18 mouse cellular contexts compared by ENCODE assay signal in genomic region chr12:100445271-100445670, GRCm38 (mm10).
A peak's percentile ranks its signal among the peaks of the same experiment; 100 is the strongest.
DNase-seq lines count a peak whose midpoint lies in the region; ATAC-seq and TF ChIP-seq lines count a peak whose summit lies in the region.
"Had no signal": no experiment of that assay in that cellular context is flagged by ENCODE, and none has a peak within 500 bp of the region (broad histone marks: within the 10 kb centered on the region; RNA-seq: fewer than 3 reads in every experiment).

No protein-coding gene starts in this region.

- peaks cover 37% of the 10 kb centered on the region for H3K36me3 ChIP-seq in heart, embryonic 13.5 days
- no peaks in the 10 kb centered on the region for H3K36me3 ChIP-seq in heart, embryonic 11.5 days (ENCODE audit: control insufficient read depth, insufficient read depth, low read length)
- no peaks in the 10 kb centered on the region for H3K36me3 ChIP-seq in spleen, adult 2 months (ENCODE audit: control insufficient read depth, insufficient read depth, low read length)
- H3K36me3 ChIP-seq in forebrain, embryonic 16.5 days (ENCODE audit: control insufficient read depth, insufficient read depth): no peaks in the 10 kb centered on the region
- no peaks in the 10 kb centered on the region for H3K36me3 ChIP-seq in intestine, embryonic 15.5 days

- TF ChIP-seq CTCF in spleen, adult 2 months (IDR thresholded peaks at IDR 0.05; ENCODE audit: extremely low read depth, insufficient read depth, insufficient read length, insufficient replicate concordance): no peak
- TF ChIP-seq CTCF in bone marrow, adult 2 months (IDR thresholded peaks at IDR 0.05; ENCODE audit: control insufficient read depth, insufficient read depth, low read length): no peak

- no peak for ATAC-seq in heart, embryonic 13.5 days (ENCODE audit: extremely low read depth, insufficient number of reproducible peaks, low FRiP score, low TSS enrichment)
- no peak for ATAC-seq in heart, embryonic 11.5 days (replicated peaks; ENCODE audit: insufficient number of reproducible peaks, low FRiP score, low TSS enrichment)
- ATAC-seq in neutrophil, adult 5-6 weeks (ENCODE audit: extremely low read depth, insufficient number of reproducible peaks, low FRiP score, poor library complexity, severe bottlenecking): peak; percentile 77
- no peak for ATAC-seq in forebrain, embryonic 16.5 days
- ATAC-seq in intestine, embryonic 15.5 days: no peak
- ATAC-seq: hindbrain, embryonic 16.5 days; intestine, postnatal 0 days had no signal

- no peak for TF ChIP-seq POLR2A in spleen, adult 2 months (IDR thresholded peaks at IDR 0.05; ENCODE audit: low read depth, low read length)
- no peak for TF ChIP-seq POLR2A in bone marrow, adult 2 months (IDR thresholded peaks at IDR 0.05; ENCODE audit: borderline replicate concordance, control insufficient read depth, low read depth, low read length)

- H3K9me3 ChIP-seq in heart, embryonic 13.5 days: no peaks in the 10 kb centered on the region
- H3K9me3 ChIP-seq in heart, embryonic 11.5 days (replicated peaks; ENCODE audit: control insufficient read depth, low read length): no peaks in the 10 kb centered on the region
- no peaks in the 10 kb centered on the region for H3K9me3 ChIP-seq in forebrain, embryonic 16.5 days (ENCODE audit: control insufficient read depth, low read length)
- H3K9me3 ChIP-seq in intestine, embryonic 15.5 days: no peaks in the 10 kb centered on the region
- H3K9me3 ChIP-seq: forebrain, embryonic 12.5 days; midbrain, embryonic 10.5 days had no signal

- H3K9ac ChIP-seq in heart, embryonic 13.5 days: no peak overlapping the region
- no peak overlapping the region for H3K9ac ChIP-seq in heart, embryonic 11.5 days (ENCODE audit: low read depth, low read length)
- H3K9ac ChIP-seq in forebrain, embryonic 16.5 days (replicated peaks; ENCODE audit: low read depth, low read length): no peak overlapping the region
- H3K9ac ChIP-seq in intestine, embryonic 15.5 days: no peak overlapping the region
- H3K9ac ChIP-seq: forebrain, embryonic 12.5 days had no signal

- no peak overlapping the region for H3K4me3 ChIP-seq in heart, embryonic 13.5 days
- no peak overlapping the region for H3K4me3 ChIP-seq in heart, embryonic 11.5 days (ENCODE audit: low read depth, low read length)
- no peak overlapping the region for H3K4me3 ChIP-seq in spleen, adult 2 months (ENCODE audit: extremely low read depth, insufficient read depth, insufficient read length)
- no peak overlapping the region for H3K4me3 ChIP-seq in bone marrow, adult 2 months (replicated peaks; ENCODE audit: control insufficient read depth, low read depth, low read length)
- no peak overlapping the region for H3K4me3 ChIP-seq in forebrain, embryonic 16.5 days (replicated peaks; ENCODE audit: low read length)
- no peak overlapping the region for H3K4me3 ChIP-seq in intestine, embryonic 15.5 days (replicated peaks)
- H3K4me3 ChIP-seq: forebrain, embryonic 12.5 days; midbrain, embryonic 10.5 days had no signal

- H3K4me1 ChIP-seq in heart, embryonic 13.5 days: peaks cover 45% of the 10 kb centered on the region
- H3K4me1 ChIP-seq in heart, embryonic 11.5 days (ENCODE audit: control insufficient read depth, insufficient read depth, low read length): peaks cover 10% of the 10 kb centered on the region
- peaks cover 22% of the 10 kb centered on the region; the same call in 1 of the 2 replicates for H3K4me1 ChIP-seq in spleen, adult 2 months (ENCODE audit: control insufficient read depth, insufficient read depth, insufficient read length)
- peaks cover 5% of the 10 kb centered on the region; the same call in 1 of the 2 replicates for H3K4me1 ChIP-seq in bone marrow, adult 2 months (ENCODE audit: control insufficient read depth, insufficient read depth, low read length)
- H3K4me1 ChIP-seq in forebrain, embryonic 16.5 days (replicated peaks; ENCODE audit: control insufficient read depth, insufficient read depth, low read length): 0 out of 2 replicates have a peak, but pooled peaks cover 5% of the 10 kb centered on the region
- H3K4me1 ChIP-seq in intestine, embryonic 15.5 days (replicated peaks): peaks cover 3% of the 10 kb centered on the region; the same call in 1 of the 2 replicates
- H3K4me1 ChIP-seq: forebrain, embryonic 12.5 days; midbrain, embryonic 10.5 days had no signal

- 60% methylated on average over 6 of the region's 6 CpGs for WGBS in heart, embryonic 13.5 days
- WGBS in heart, embryonic 11.5 days (ENCODE audit: insufficient replicate concordance): 71% methylated on average over 6 of the region's 6 CpGs
- WGBS in spleen, adult 2 months: 50% methylated on average over 6 of the region's 6 CpGs
- 61% methylated on average over 6 of the region's 6 CpGs for WGBS in bone marrow, adult 2 months
- 86% methylated on average over 6 of the region's 6 CpGs for WGBS in forebrain, embryonic 16.5 days
- WGBS in intestine, embryonic 15.5 days: 81% methylated on average over 6 of the region's 6 CpGs

- H3K27ac ChIP-seq in heart, embryonic 13.5 days (replicated peaks): peak overlapping the region; percentile 24; the same call in 1 of the 2 replicates
- H3K27ac ChIP-seq in heart, embryonic 11.5 days (ENCODE audit: low read depth, low read length): no peak overlapping the region
- H3K27ac ChIP-seq in spleen, adult 2 months (ENCODE audit: insufficient read depth, low read length): peak overlapping the region; percentile 65; the same call in 1 of the 2 replicates
- H3K27ac ChIP-seq in bone marrow, adult 2 months (ENCODE audit: control insufficient read depth, insufficient read depth, low read depth, low read length, poor library complexity): peak overlapping the region; percentile 25; the same call in 1 of the 2 replicates
- H3K27ac ChIP-seq in forebrain, embryonic 16.5 days (ENCODE audit: low read length): no peak overlapping the region
- no peak overlapping the region for H3K27ac ChIP-seq in intestine, embryonic 15.5 days
- H3K27ac ChIP-seq: forebrain, embryonic 12.5 days; kidney, postnatal 0 days; midbrain, embryonic 10.5 days had no signal

- DNase-seq in spleen, adult 2 months (ENCODE audit: low read depth in 1 of 2, low spot score in 2 of 2): peak; percentile 14 to 50
- no peak for DNase-seq in spleen, adult 18-20 months
- DNase-seq: cerebellum, adult 9-11 months; lung, adult 2 months; lung, postnatal 36 days; right cerebral cortex, postnatal 4 days had no signal

- no peak overlapping the region for H3K4me2 ChIP-seq in heart, embryonic 13.5 days
- H3K4me2 ChIP-seq in heart, embryonic 11.5 days: no peak overlapping the region
- no peak overlapping the region for H3K4me2 ChIP-seq in forebrain, embryonic 16.5 days (ENCODE audit: low read length)
- H3K4me2 ChIP-seq in intestine, embryonic 15.5 days (replicated peaks): no peak overlapping the region
- H3K4me2 ChIP-seq: forebrain, embryonic 12.5 days; liver, embryonic 11.5 days had no signal

- no peaks in the 10 kb centered on the region for H3K27me3 ChIP-seq in heart, embryonic 13.5 days (replicated peaks)
- H3K27me3 ChIP-seq in heart, embryonic 11.5 days (ENCODE audit: control insufficient read depth, insufficient read depth, low read length): no peaks in the 10 kb centered on the region
- no peaks in the 10 kb centered on the region for H3K27me3 ChIP-seq in spleen, adult 2 months (ENCODE audit: control insufficient read depth, insufficient read depth, low read length)
- H3K27me3 ChIP-seq in forebrain, embryonic 16.5 days (replicated peaks; ENCODE audit: control insufficient read depth, insufficient read depth, low read length): no peaks in the 10 kb centered on the region
- no peaks in the 10 kb centered on the region for H3K27me3 ChIP-seq in intestine, embryonic 15.5 days (replicated peaks)
- H3K27me3 ChIP-seq: forebrain, embryonic 12.5 days had no signal

Comparison
In these comparisons a context has a peak if more than half of its experiments do, and no peak if none do; other contexts are left out.
1. H3K27ac ChIP-seq: peak in heart, embryonic 13.5 days (single experiment), spleen, adult 2 months (single experiment) and bone marrow, adult 2 months (single experiment); none in heart, embryonic 11.5 days (single experiment), forebrain, embryonic 16.5 days (single experiment) and intestine, embryonic 15.5 days (single experiment).
2. DNase-seq: peak in spleen, adult 2 months (2 of 2); none in spleen, adult 18-20 months (0 of 2).